Mouse (Mus musculus) left cerebral cortex, adult 11 months (tissue): ENCODE results near the gene Zfp1.

Experiments
- DNase-seq: peaks from one replicate; pipeline ENCODE4 v3.0.0; 2022; ENCODE audit warnings: low spot score

Zfp1 gene

GRCm38 (mm10) chr8:111643264-111644141 is at the start of gene Zfp1:
Gene Zfp1 (plus strand): TSS chr8:111643401.
- DNase-seq, result peak; percentile 89

- no peak for DNase-seq
Measured at GRCm38 (mm10) chr8:111594044-111594840, 49.0 kb upstream of the Zfp1 start.

GRCm38 (mm10) chr8:111594951-111595350 is 48.2 kb upstream of the Zfp1 start:
- no peak for DNase-seq

GRCm38 (mm10) chr8:111595712-111596484 is 47.3 kb upstream of the Zfp1 start:
- DNase-seq, result no peak

GRCm38 (mm10) chr8:111596485-111596821 is 46.7 kb upstream of the Zfp1 start:
- DNase-seq, result no peak

- DNase-seq, result no peak
Measured at GRCm38 (mm10) chr8:111597310-111597709, 45.9 kb upstream of the Zfp1 start.

GRCm38 (mm10) chr8:111599707-111600444 is 43.3 kb upstream of the Zfp1 start:
- DNase-seq, result no peak

GRCm38 (mm10) chr8:111602050-111602449 is 41.2 kb upstream of the Zfp1 start:
- no peak for DNase-seq

- DNase-seq, result no peak
Measured at GRCm38 (mm10) chr8:111604986-111605385, 38.2 kb upstream of the Zfp1 start.

GRCm38 (mm10) chr8:111606961-111607360 is 36.2 kb upstream of the Zfp1 start:
- DNase-seq, result no peak

GRCm38 (mm10) chr8:111607414-111607813 is 35.8 kb upstream of the Zfp1 start:
- no peak for DNase-seq

GRCm38 (mm10) chr8:111613181-111613580 is 30.0 kb upstream of the Zfp1 start:
- DNase-seq, result no peak

- no peak for DNase-seq
Measured at GRCm38 (mm10) chr8:111614786-111615701, 28.2 kb upstream of the Zfp1 start.

GRCm38 (mm10) chr8:111617812-111618211 is 25.4 kb upstream of the Zfp1 start:
- no peak for DNase-seq

GRCm38 (mm10) chr8:111618273-111618672 is 24.9 kb upstream of the Zfp1 start:
- no peak for DNase-seq

- DNase-seq, result no peak
Measured at GRCm38 (mm10) chr8:111619936-111620335, 23.3 kb upstream of the Zfp1 start.

GRCm38 (mm10) chr8:111622104-111622503 is 21.1 kb upstream of the Zfp1 start:
- no peak for DNase-seq

GRCm38 (mm10) chr8:111622553-111622952 is 20.6 kb upstream of the Zfp1 start:
- no peak for DNase-seq

- no peak for DNase-seq
Measured at GRCm38 (mm10) chr8:111624081-111624852, 18.9 kb upstream of the Zfp1 start.

GRCm38 (mm10) chr8:111624853-111625221 is 18.4 kb upstream of the Zfp1 start:
- no peak for DNase-seq
